Mouse (Mus musculus): Measurements from ENCODE around the gene Actl11. TPM values are rescaled to one million over a fixed set of nuclear protein-coding genes. Genes with fewer than 3 reads are reported as not detected.
A peak's percentile ranks its signal among the peaks of the same experiment; 100 is the strongest.

The Actl11 gene
- polyA plus RNA-seq, 1 experiment from 2014 or later, result not detected

- 88% methylated on average over 5 of the region's 5 CpGs for WGBS
- no peak for DNase-seq (ENCODE audit: low spot score)
- peaks cover 11% of the 10 kb centered on the region; the same call in 1 of the 2 replicates for H3K36me3 ChIP-seq (ENCODE audit: control insufficient read depth, insufficient read depth, low read length)
- H3K4me2 ChIP-seq, result no peak overlapping the region
- no peak overlapping the region for H3K9ac ChIP-seq (ENCODE audit: low read depth, low read length)
- no peak overlapping the region for H3K4me3 ChIP-seq (ENCODE audit: low read depth, low read length)
- no peak for ATAC-seq (replicated peaks; ENCODE audit: low FRiP score)
- peak overlapping the region; percentile 95; the same call in 1 of the 2 replicates for H3K27ac ChIP-seq (ENCODE audit: low read depth, low read length)
- peaks cover 41% of the 10 kb centered on the region for H3K4me1 ChIP-seq (replicated peaks; ENCODE audit: control insufficient read depth, insufficient read depth, low read length)
- no peaks in the 10 kb centered on the region for H3K9me3 ChIP-seq (ENCODE audit: control insufficient read depth, low read length)
- H3K27me3 ChIP-seq (replicated peaks; ENCODE audit: control insufficient read depth, insufficient read depth, low read length), result no peaks in the 10 kb centered on the region
Measured at GRCm38 (mm10) chr9:107970311-107970710, 42.0 kb downstream of the Actl11 start.

GRCm38 (mm10) chr9:107971690-107972541 lies 43.6 kb downstream of the Actl11 start:
- Histone ChIP-seq H3K4me2 (peak overlapping the region; percentile 49), H3K4me3 (ENCODE audit: low read depth, low read length) (0 out of 2 replicates have a peak overlapping the region, but pooled peaks have one; percentile 21), H3K36me3 (ENCODE audit: control insufficient read depth, insufficient read depth, low read length) (peaks cover 11% of the 10 kb centered on the region; the same call in 1 of the 2 replicates), H3K4me1 (replicated peaks; ENCODE audit: control insufficient read depth, insufficient read depth, low read length) (peaks cover 52% of the 10 kb centered on the region), H3K27ac (ENCODE audit: low read depth, low read length) (peak overlapping the region; percentile 95), H3K9me3 (ENCODE audit: control insufficient read depth, low read length) (no peaks in the 10 kb centered on the region), H3K9ac (ENCODE audit: low read depth, low read length) (peak overlapping the region; percentile 52), H3K27me3 (replicated peaks; ENCODE audit: control insufficient read depth, insufficient read depth, low read length) (no peaks in the 10 kb centered on the region)
- DNase-seq (ENCODE audit: low spot score), result peak; percentile 68
- peak; percentile 83 for ATAC-seq (replicated peaks; ENCODE audit: low FRiP score)
- WGBS, result 33% methylated on average over 8 of the region's 8 CpGs

GRCm38 (mm10) chr9:107974491-107975171 lies 46.4 kb downstream of the Actl11 start:
- 37% methylated on average over 10 of the region's 10 CpGs for WGBS
- peak overlapping the region; percentile 77; the same call in 1 of the 2 replicates for H3K9ac ChIP-seq (ENCODE audit: low read depth, low read length)
- H3K4me2 ChIP-seq, result peak overlapping the region; percentile 96
- peak overlapping the region; percentile 60 for H3K4me3 ChIP-seq (ENCODE audit: low read depth, low read length)
- H3K27ac ChIP-seq (ENCODE audit: low read depth, low read length), result peak overlapping the region; percentile 95
- peak; percentile 79 for ATAC-seq (replicated peaks; ENCODE audit: low FRiP score)
- no peaks in the 10 kb centered on the region for H3K9me3 ChIP-seq (ENCODE audit: control insufficient read depth, low read length)
- peak; percentile 53 for DNase-seq (ENCODE audit: low spot score)
- H3K27me3 ChIP-seq (replicated peaks; ENCODE audit: control insufficient read depth, insufficient read depth, low read length), result no peaks in the 10 kb centered on the region
- peaks cover 10% of the 10 kb centered on the region for H3K36me3 ChIP-seq (ENCODE audit: control insufficient read depth, insufficient read depth, low read length)
- peaks cover 57% of the 10 kb centered on the region for H3K4me1 ChIP-seq (replicated peaks; ENCODE audit: control insufficient read depth, insufficient read depth, low read length)

GRCm38 (mm10) chr9:107975399-107976386 lies 47.4 kb downstream of the Actl11 start, which contains the start of gene Uba7:
Gene Uba7, plus strand, starts transcription at chr9:107975505.
- peaks cover 64% of the 10 kb centered on the region for H3K4me1 ChIP-seq (replicated peaks; ENCODE audit: control insufficient read depth, insufficient read depth, low read length)
- peak within 1 kb of the TSS; percentile 77 for H3K9ac ChIP-seq (ENCODE audit: low read depth, low read length)
- H3K4me2 ChIP-seq, result peak within 1 kb of the TSS; percentile 96

GRCm38 (mm10) chr9:107978815-107979214 lies 50.5 kb downstream of the Actl11 start:
- Histone ChIP-seq H3K9ac (ENCODE audit: low read depth, low read length) (no peak overlapping the region), H3K36me3 (ENCODE audit: control insufficient read depth, insufficient read depth, low read length) (peaks cover 17% of the 10 kb centered on the region), H3K4me1 (replicated peaks; ENCODE audit: control insufficient read depth, insufficient read depth, low read length) (peaks cover 65% of the 10 kb centered on the region), H3K9me3 (ENCODE audit: control insufficient read depth, low read length) (no peaks in the 10 kb centered on the region), H3K27ac (ENCODE audit: low read depth, low read length) (0 out of 2 replicates have a peak overlapping the region, but pooled peaks have one; percentile 17), H3K4me3 (ENCODE audit: low read depth, low read length) (no peak overlapping the region), H3K4me2 (no peak overlapping the region), H3K27me3 (replicated peaks; ENCODE audit: control insufficient read depth, insufficient read depth, low read length) (no peaks in the 10 kb centered on the region)
- 92% methylated on average over 12 of the region's 12 CpGs for WGBS
- DNase-seq (ENCODE audit: low spot score) (no peak), ATAC-seq (replicated peaks; ENCODE audit: low FRiP score) (no peak)

More at GRCm38 (mm10) chr9:107975399-107976386, 47.4 kb downstream of the Actl11 start, which contains the start of gene Uba7:
- ATAC-seq (replicated peaks; ENCODE audit: low FRiP score) (peak; percentile 84), DNase-seq (ENCODE audit: low spot score) (peak; percentile 55)
- WGBS, result 53% methylated on average over 12 of the region's 12 CpGs
- Histone ChIP-seq H3K27me3 (replicated peaks; ENCODE audit: control insufficient read depth, insufficient read depth, low read length) (no peaks in the 10 kb centered on the region), H3K27ac (ENCODE audit: low read depth, low read length) (peak within 1 kb of the TSS; percentile 95), H3K36me3 (ENCODE audit: control insufficient read depth, insufficient read depth, low read length) (peaks cover 12% of the 10 kb centered on the region), H3K4me3 (ENCODE audit: low read depth, low read length) (peak within 1 kb of the TSS; percentile 60), H3K9me3 (ENCODE audit: control insufficient read depth, low read length) (no peaks in the 10 kb centered on the region)

Other genes with a start within 250 kb of the Actl11 start
- 4.7 and 5.0 TPM in 2 replicates for gene Gnat1, start 248.8 kb upstream of the Actl11 start, polyA plus RNA-seq (2014; fragmentation: Nextera tagmentation; extraction: Ambion mirVana)
- 5.9 and 6.2 TPM in 2 replicates for gene Sema3f, start 218.0 kb upstream of the Actl11 start, polyA plus RNA-seq (2014; fragmentation: Nextera tagmentation; extraction: Ambion mirVana)
- gene Rbm5, start 157.5 kb upstream of the Actl11 start, polyA plus RNA-seq (2014; fragmentation: Nextera tagmentation; extraction: Ambion mirVana), result 115 and 123 TPM in 2 replicates
- gene Rbm6, start 55.2 kb upstream of the Actl11 start, polyA plus RNA-seq (2014; fragmentation: Nextera tagmentation; extraction: Ambion mirVana), result 60.0 and 60.9 TPM in 2 replicates
- 8.9 and 11.0 TPM in 2 replicates for gene Mon1a, start 40.3 kb upstream of the Actl11 start, polyA plus RNA-seq (2014; fragmentation: Nextera tagmentation; extraction: Ambion mirVana)
- 1.3 and 1.5 TPM in 2 replicates for gene Mst1r, start 21.6 kb upstream of the Actl11 start, polyA plus RNA-seq (2014; fragmentation: Nextera tagmentation; extraction: Ambion mirVana)
- gene Camkv, start 7.2 kb downstream of the Actl11 start, polyA plus RNA-seq (2014; fragmentation: Nextera tagmentation; extraction: Ambion mirVana), result 0.56 and 0.88 TPM in 2 replicates
- gene Traip, start 21.7 kb downstream of the Actl11 start, polyA plus RNA-seq (2014; fragmentation: Nextera tagmentation; extraction: Ambion mirVana), result 30.4 and 32.9 TPM in 2 replicates
- 44.3 and 47.4 TPM in 2 replicates for gene Uba7, start 47.0 kb downstream of the Actl11 start, polyA plus RNA-seq (2014; fragmentation: Nextera tagmentation; extraction: Ambion mirVana)
- gene Gm20661, start 54.6 kb downstream of the Actl11 start, polyA plus RNA-seq (2014; fragmentation: Nextera tagmentation; extraction: Ambion mirVana), result 2.0 TPM in 2 replicates
- 74.8 and 76.2 TPM in 2 replicates for gene Inka1, start 57.4 kb downstream of the Actl11 start, polyA plus RNA-seq (2014; fragmentation: Nextera tagmentation; extraction: Ambion mirVana)
- 5.1 and 5.6 TPM in 2 replicates for gene Cdhr4, start 64.0 kb downstream of the Actl11 start, polyA plus RNA-seq (2014; fragmentation: Nextera tagmentation; extraction: Ambion mirVana)
- 0.69 TPM in 1 of 2 replicates, not detected in the other for gene Gm20662, start 67.9 kb downstream of the Actl11 start, polyA plus RNA-seq (2014; fragmentation: Nextera tagmentation; extraction: Ambion mirVana)
- 26.6 and 27.3 TPM in 2 replicates for gene Ip6k1, start 74.0 kb downstream of the Actl11 start, polyA plus RNA-seq (2014; fragmentation: Nextera tagmentation; extraction: Ambion mirVana)
- 26.5 and 30.0 TPM in 2 replicates for gene Gmppb, start 120.8 kb downstream of the Actl11 start, polyA plus RNA-seq (2014; fragmentation: Nextera tagmentation; extraction: Ambion mirVana)
- 2.3 TPM in 2 replicates for gene Amigo3, start 124.7 kb downstream of the Actl11 start, polyA plus RNA-seq (2014; fragmentation: Nextera tagmentation; extraction: Ambion mirVana)
- gene Mst1, start 152.0 kb downstream of the Actl11 start, polyA plus RNA-seq (2014; fragmentation: Nextera tagmentation; extraction: Ambion mirVana), result 9.7 and 12.5 TPM in 2 replicates
- gene Rnf123, start 154.9 kb downstream of the Actl11 start, polyA plus RNA-seq (2014; fragmentation: Nextera tagmentation; extraction: Ambion mirVana), result 59.1 and 59.2 TPM in 2 replicates
- gene Apeh, start 166.1 kb downstream of the Actl11 start, polyA plus RNA-seq (2014; fragmentation: Nextera tagmentation; extraction: Ambion mirVana), result 159 and 167 TPM in 2 replicates

All from liver, embryonic 11.5 days (tissue).